Mouse (Mus musculus): Measurements from ENCODE around the gene Fam83d. TPM values are rescaled to one million over a fixed set of nuclear protein-coding genes. Genes with fewer than 3 reads are reported as not detected.

Gene Fam83d
- polyA plus RNA-seq (2015; fragmentation: Illumina TruSeq; extraction: RNeasy Lipid Tissue Mini Kit (QIAGEN cat#74804); ENCODE audit: low read depth, low replicate concordance), result 1.6 TPM

GRCm38 (mm10) chr2:158767742-158768339, at the start of gene Fam83d:
Fam83d (plus strand) TSS chr2:158768093.

GRCm38 (mm10) chr2:158794494-158795004, 26.7 kb downstream of the Fam83d start, which contains the start of gene Dhx35:
Dhx35 (plus strand) TSS chr2:158794807.

Other genes starting within 250 kb of the Fam83d start
- gene Slc32a1, start 157.3 kb upstream of the Fam83d start, polyA plus RNA-seq (2015; fragmentation: Illumina TruSeq; extraction: RNeasy Lipid Tissue Mini Kit (QIAGEN cat#74804); ENCODE audit: low read depth, low replicate concordance), result 86.9 TPM
- 7.5 TPM for gene Actr5, start 143.2 kb upstream of the Fam83d start, polyA plus RNA-seq (2015; fragmentation: Illumina TruSeq; extraction: RNeasy Lipid Tissue Mini Kit (QIAGEN cat#74804); ENCODE audit: low read depth, low replicate concordance)
- 62.1 TPM for gene Ppp1r16b, start 102.7 kb upstream of the Fam83d start, polyA plus RNA-seq (2015; fragmentation: Illumina TruSeq; extraction: RNeasy Lipid Tissue Mini Kit (QIAGEN cat#74804); ENCODE audit: low read depth, low replicate concordance)
- gene Dhx35, start 26.7 kb downstream of the Fam83d start, polyA plus RNA-seq (2015; fragmentation: Illumina TruSeq; extraction: RNeasy Lipid Tissue Mini Kit (QIAGEN cat#74804); ENCODE audit: low read depth, low replicate concordance), result 14.2 TPM

Measured in brain, adult 10 weeks (tissue).